Mouse (Mus musculus) megakaryocyte, adult 5-6 weeks (primary cell): ENCODE data around the gene Avil. TPM values are rescaled to one million over a fixed set of nuclear protein-coding genes. Genes with fewer than 3 reads are reported as not detected.

ENCODE experiments used
- ATAC-seq: 2 replicates; pipeline ENCODE4 v1.8.0; 2016; ENCODE audit warnings: mild to moderate bottlenecking, inconsistent platforms; ENCODE audit not compliant: poor library complexity, severe bottlenecking
- total RNA-seq, 2 experiments: library from RNA; stranded (forward) in 1 of 2; stranded (reverse) in 1 of 2; fragments of 153-499, 151-499 nt in 1 of 2; fragments of 221-1000, 200-1000 nt in 1 of 2; gene quantifications; 2 replicates each; pipeline versions ENCODE4 v1.2.3 to v1.2.4; 2015 to 2017

The Avil gene
- total RNA-seq, 2 experiments from 2014 or later, result 0.04 TPM; not detected in 1

GRCm38 (mm10) chr10:127017071-127017470 is 16.6 kb downstream of the Avil start:
- no peak for ATAC-seq

- ATAC-seq, result no peak
Observed at GRCm38 (mm10) chr10:127018422-127018821, 17.9 kb downstream of the Avil start.

GRCm38 (mm10) chr10:127030336-127031296 is 30.1 kb downstream of the Avil start, which contains the start of gene Tsfm:
Gene Tsfm, minus strand, starts transcription at chr10:127030840.
- peak; percentile 100 for ATAC-seq

DNA sequence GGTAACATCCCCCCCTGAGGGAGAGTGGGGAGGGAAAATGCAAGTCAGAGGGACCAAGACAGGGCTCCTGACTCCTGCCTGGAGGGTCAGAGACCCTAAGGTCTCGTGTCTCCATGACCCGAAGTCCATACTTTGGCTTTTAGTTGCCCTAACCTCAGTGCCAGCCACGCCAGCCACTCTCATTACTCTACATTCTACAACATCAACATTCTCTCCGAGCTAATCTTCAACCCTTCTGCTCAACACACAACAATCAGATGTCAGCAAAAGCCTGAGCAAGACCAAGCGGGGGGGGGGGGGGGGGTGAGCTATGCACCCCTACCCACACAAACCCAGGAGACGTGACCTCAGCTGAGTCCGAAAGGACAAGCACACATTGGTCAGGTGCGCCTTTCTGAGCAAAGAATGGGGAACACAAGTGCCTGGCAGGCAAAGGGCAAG is 32.8 kb downstream of the Avil start:
- ATAC-seq, result no peak

DNA sequence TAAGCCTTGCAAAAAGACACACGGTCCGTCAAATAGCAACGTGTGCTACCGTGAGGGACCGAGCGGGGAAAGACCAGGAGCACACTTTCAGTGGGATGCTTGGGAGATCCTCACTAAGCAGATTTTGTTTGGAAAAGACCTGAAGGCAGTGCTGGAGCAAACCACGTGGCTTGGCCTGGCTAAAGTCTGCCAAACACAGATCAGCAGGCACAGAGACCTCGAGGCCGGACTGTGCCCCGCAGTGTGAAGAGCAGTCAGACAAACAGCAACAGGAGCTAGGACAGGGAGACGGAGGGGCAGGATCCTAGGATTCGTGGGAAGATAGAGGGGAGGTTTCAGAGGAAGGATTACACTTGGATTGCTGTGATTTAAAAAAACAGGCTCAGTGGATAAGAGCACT is 35.8 kb downstream of the Avil start:
- no peak for ATAC-seq

GRCm38 (mm10) chr10:127037641-127038040 is 37.1 kb downstream of the Avil start:
- no peak for ATAC-seq

GRCm38 (mm10) chr10:127040569-127041214 is 40.2 kb downstream of the Avil start:
- ATAC-seq, result peak; percentile 21

- peak; percentile 53 for ATAC-seq
Observed at GRCm38 (mm10) chr10:127041274-127041766, 40.8 kb downstream of the Avil start, which contains the start of the genes Mettl1 and Eef1akmt3. Gene Mettl1, plus strand, starts transcription at chr10:127041414. Gene Eef1akmt3, minus strand, starts transcription at chr10:127041513.

DNA sequence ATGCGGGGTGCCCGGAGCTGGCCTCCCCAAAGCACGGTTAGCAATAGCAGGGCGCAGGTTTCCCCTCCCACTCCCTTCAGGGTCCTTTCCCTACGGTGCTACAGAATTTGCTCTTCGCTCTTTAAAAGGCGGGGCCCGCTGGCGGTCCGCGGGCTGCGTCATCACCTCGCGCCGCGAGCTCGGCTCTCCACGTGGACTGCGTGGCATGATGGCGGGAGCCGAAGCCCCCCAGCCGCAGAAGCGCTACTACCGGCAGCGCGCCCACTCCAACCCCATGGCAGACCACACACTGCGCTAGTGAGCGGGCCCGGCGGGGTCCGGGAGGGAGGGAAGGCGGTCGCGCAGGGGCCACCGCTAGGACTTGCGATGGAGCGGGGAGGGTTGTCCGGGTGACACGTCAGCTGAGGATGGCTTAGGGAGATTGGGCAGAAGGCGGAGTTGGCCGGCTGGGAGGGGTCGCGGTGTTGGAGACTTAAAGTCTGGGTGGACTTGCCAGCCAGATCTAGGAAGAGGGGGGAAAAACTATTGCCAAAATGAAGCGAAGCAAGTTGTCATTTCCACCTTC is 41.3 kb downstream of the Avil start:
- peak; percentile 90 for ATAC-seq

DNA sequence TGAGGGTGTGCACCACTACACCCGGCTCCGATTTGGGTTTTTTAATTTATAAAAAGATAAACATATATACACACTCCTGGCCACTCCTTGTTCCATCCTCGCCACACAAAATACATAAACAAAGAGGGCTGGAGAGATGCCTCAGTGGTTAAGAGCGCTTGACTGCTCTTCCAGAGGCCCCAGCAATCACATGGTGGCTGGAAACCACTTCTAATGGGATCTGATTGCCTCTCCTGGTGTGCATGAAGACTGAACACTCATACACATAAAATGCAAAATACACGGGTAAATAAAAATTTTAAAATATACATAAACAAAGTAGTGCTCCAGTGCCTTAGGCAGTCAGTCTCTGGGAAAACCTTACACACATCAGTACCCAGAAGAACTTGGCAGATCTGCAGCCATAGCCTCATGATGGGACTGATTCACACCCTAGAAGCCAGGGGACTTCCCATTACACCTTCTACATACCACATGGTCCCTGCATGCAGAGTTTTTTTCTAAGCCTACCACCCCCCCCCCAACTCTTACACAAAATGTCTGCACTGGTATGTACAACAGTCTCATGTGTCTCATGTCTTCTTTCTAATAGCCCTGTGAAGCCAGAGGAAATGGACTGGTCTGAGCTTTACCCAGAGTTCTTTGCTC is 42.1 kb downstream of the Avil start:
- no peak for ATAC-seq

GRCm38 (mm10) chr10:127043187-127043586 is 42.7 kb downstream of the Avil start:
- no peak for ATAC-seq

DNA sequence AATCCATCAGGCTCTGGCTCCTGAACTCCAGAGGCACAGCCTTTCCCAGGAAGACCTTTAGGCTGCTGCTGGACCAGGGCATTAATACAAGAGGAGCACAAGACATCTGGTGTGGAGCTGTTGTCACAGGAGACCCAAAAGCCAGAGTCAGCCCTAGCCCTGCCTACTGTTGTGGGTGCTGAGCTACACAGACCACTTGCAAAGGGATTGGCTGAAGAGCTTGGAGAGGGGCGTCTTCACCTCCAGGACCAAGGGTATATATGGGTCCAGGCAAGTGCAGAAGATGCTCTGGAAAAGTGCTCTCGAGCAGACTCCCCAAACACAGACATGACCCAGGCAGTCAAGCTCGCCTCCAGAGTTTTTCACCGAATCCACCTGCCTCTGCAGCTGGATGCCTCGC is 47.4 kb downstream of the Avil start, which contains the start of gene Cyp27b1:
Gene Cyp27b1 (plus strand): TSS at position 297 of the 400 bp plus-strand sequence.
- ATAC-seq, result no peak

GRCm38 (mm10) chr10:127048608-127049394 is 48.3 kb downstream of the Avil start:
- no peak for ATAC-seq

DNA sequence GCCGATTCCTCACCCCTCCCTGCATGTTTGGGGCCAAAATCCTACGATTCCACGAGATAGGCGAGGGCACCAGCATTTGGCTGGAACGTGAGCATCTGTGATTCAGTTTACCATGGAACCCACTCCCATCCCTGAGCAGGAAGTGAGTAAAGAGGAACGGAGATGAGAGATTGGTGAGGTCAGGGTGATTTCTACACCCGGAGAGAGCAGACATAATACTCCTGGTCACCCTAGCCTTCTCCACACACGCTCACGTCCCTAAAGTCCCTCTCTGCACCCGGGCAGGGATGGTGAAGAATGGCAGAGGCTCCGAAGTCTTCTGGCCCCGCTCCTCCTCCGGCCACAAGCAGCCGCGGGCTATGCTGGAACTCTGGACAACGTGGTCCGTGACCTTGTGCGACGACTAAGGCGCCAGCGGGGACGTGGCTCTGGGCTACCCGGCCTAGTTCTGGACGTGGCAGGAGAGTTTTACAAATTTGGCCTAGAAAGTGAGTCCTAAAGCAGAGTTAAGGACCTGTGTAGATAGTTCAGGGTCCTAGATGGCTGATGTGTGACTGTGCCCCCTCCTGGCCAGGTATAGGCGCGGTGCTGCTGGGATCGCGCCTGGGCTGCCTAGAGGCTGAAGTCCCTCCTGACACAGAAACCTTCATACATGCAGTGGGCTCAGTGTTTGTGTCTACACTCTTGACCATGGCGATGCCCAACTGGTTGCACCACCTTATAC is 49.0 kb downstream of the Avil start:
- ATAC-seq, result peak; percentile 65

DNA sequence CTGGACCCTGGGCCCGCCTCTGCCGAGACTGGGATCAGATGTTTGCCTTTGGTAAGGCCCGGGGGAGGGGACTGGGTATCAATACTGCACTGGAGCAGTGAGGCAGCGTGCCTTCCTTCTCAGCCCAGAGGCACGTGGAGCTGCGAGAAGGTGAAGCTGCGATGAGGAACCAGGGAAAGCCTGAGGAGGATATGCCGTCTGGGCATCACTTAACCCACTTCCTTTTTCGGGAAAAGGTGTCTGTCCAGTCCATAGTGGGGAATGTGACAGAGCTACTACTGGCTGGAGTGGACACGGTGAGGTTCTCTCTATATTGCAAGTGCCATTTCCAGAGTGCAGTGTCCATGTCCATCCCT is 49.6 kb downstream of the Avil start:
- peak; percentile 73 for ATAC-seq

- ATAC-seq, result no peak
Observed at GRCm38 (mm10) chr10:127054646-127055045, 54.1 kb downstream of the Avil start.

DNA sequence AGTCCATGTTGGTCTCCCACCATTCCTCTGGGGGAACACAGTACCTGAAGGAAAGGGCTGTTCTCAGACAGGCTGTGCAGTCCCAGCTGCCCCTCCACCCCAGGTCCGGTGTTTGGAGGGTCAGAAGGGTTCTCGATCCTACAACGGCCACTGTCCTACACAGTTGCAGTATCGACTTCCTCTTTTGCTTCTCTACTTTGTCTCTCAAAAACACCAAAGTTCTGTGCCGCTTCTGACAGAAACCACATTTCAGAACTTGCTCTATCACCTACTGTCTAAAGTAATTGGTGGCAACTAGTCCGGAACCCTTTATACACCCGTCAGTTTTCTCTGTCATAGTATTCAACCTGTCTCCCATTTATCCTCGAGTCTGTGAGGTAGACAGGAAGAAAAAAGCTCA is 54.9 kb downstream of the Avil start:
- ATAC-seq, result 0 out of 2 replicates have a peak, but pooled peaks have one; percentile 30

DNA sequence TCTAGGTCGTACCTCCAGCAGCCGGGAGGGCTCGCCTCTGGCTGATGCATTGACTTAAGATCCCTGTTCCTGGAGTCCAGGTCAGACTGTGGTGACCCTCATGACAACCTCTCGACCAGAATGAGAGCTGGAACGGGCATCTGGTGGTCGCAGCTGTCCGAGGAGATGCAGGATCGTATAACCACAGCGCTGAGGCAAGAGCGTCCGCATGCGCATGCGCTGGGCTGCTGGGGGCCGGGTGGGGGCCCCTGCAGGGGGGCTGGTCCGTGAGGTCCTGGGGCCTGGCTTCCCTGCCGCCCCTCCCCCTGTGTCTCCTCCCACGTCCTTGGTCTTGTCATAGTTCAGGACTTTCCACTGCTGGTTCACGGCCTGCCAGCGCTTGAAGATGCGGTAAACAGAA is 56.0 kb downstream of the Avil start:
- ATAC-seq, result no peak

DNA sequence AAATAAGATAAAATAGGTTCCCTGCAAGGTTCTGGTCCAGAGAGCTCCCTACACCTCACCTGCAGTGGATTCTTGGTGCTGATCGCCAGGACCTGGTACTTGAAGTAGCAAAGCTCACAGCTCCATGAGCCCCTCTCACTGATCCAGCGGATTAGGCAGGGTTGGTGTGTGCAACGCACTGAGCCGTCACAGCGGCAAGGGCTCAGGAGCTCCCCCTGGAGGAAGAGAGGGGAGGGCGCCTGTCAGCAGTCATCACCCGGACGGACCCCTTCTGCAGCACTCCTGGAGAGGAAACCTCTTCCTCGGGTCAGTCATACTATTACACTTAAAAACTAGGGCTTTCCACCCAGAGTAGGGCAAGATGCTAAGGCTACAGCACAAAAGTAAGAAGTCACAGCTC is 57.7 kb downstream of the Avil start:
- peak; percentile 83 for ATAC-seq
